Mouse (Mus musculus) adrenal gland, adult 8-10 months (tissue): ENCODE measurements around the gene Rundc3a. TPM values are rescaled to one million over a fixed set of nuclear protein-coding genes. Genes with fewer than 3 reads are reported as not detected.

Source experiments
- DNase-seq: peaks from one replicate; pipeline ENCODE4 v3.0.0; 2022
- microRNA-seq, 2 experiments: library from miRNA; unstranded; fragments of <30 nt; microRNA quantifications; one replicate each; pipeline ENCODE4 v1.2.0; 2022
- total RNA-seq, 4 experiments: library from RNA; stranded (reverse); gene quantifications; 2 replicates each; pipeline ENCODE4 v1.2.4; 2022

The Rundc3a gene
- total RNA-seq, 4 experiments from 2014 or later = 53.9 to 83.9 (median 77.5) TPM

DNA sequence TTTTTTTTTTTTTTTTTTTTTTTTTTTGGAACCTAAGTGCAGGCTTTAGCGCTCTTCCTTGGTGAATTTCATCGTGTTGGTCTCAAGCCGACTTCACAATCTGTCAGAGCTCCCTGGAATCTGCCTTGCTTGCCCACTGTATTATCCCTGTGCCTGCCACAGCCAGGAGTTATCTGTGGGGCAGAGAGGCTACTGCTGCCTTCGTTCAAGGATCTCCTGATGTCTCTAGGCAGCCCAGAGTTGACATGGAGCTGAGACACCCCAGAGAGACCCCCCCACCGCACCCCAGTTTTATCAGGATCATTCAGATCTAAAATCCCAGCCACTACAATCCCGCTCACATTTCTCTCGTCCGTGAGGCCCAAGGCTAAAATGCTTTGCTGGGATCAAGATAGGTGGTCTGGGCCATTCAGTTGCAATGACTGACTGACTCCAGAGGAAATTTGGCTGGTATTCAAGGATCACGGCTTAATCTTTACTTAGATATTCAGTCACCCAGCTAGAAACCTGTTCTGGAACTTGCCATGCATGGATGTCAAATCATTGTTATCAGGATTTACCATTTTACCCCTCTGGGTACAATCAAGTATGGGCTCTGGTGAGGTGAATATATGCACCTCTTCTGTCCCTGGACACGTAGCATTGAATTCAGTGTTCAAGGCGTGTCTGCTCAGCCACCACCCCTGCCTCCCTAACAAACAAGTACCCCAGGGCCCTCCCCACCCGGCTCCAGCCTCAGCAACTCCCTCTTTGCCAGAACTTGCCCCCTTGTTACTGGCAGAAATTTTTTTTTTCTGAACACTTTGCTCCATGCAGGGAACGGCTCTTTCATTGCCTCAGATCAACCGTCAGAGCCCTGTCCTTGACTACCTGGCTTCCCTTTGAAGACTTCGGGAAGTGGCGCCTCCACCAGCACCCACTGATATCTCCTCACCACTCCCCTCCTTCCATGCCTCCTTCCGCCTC is 56.1 kb downstream of the Rundc3a start:
- no peak for DNase-seq

Small RNA genes lying within 50 kb of the gene (microRNA-seq; reads per million reads assigned to microRNA genes)
- 0.17 to 0.18 reads per million in 2 experiments for gene Mir6930

Other genes with a start within 250 kb of the Rundc3a start
- gene Nags, start 247.9 kb upstream of the Rundc3a start, total RNA-seq = 1 to 10 TPM in 2 of 4 experiments, under 1 TPM in 2; 0.20 to 3.0 (median 1.6) TPM
- gene Tmem101, start 237.0 kb upstream of the Rundc3a start, total RNA-seq = 10 to 100 TPM; 18.0 to 21.8 (median 19.7) TPM
- 10 to 100 TPM; 67.2 to 86.9 (median 81.0) TPM for gene Lsm12, start 208.1 kb upstream of the Rundc3a start, total RNA-seq
- 100 to 1,000 TPM; 143 to 173 (median 158) TPM for gene G6pc3, start 203.8 kb upstream of the Rundc3a start, total RNA-seq
- 100 to 1,000 TPM; 100 to 175 (median 132) TPM for gene Hdac5, start 163.2 kb upstream of the Rundc3a start, total RNA-seq
- under 1 TPM; 0.41 to 0.83 (median 0.56) TPM for gene BC030867, start 144.5 kb upstream of the Rundc3a start, total RNA-seq
- 1 to 10 TPM in 2 of 4 experiments, under 1 TPM in 2; 0.20 to 1.2 (median 0.78) TPM for gene Asb16, start 124.7 kb upstream of the Rundc3a start, total RNA-seq
- gene Tmub2, start 108.5 kb upstream of the Rundc3a start, total RNA-seq = 10 to 100 TPM; 59.6 to 67.4 (median 63.3) TPM
- 10 to 100 TPM; 51.0 to 53.8 (median 52.3) TPM for gene Atxn7l3, start 96.8 kb upstream of the Rundc3a start, total RNA-seq
- gene Ubtf, start 73.7 kb upstream of the Rundc3a start, total RNA-seq = 100 to 1,000 TPM in 1 of 4 experiments, 10 to 100 TPM in 3; 87.3 to 115 (median 94.5) TPM
- gene Slc4a1, start 27.2 kb upstream of the Rundc3a start, total RNA-seq = under 1 TPM; 0.06 to 0.70 (median 0.31) TPM
- gene Slc25a39, start 14.5 kb downstream of the Rundc3a start, total RNA-seq = 100 to 1,000 TPM; 343 to 469 (median 379) TPM
- gene Grn, start 36.9 kb downstream of the Rundc3a start, total RNA-seq = 100 to 1,000 TPM; 171 to 220 (median 202) TPM
- 1 to 10 TPM; 3.8 to 6.2 (median 5.0) TPM for gene Fam171a2, start 54.3 kb downstream of the Rundc3a start, total RNA-seq
- 1 to 10 TPM; 2.9 to 4.7 (median 4.1) TPM for gene Itga2b, start 76.7 kb downstream of the Rundc3a start, total RNA-seq
- 10 to 100 TPM; 29.2 to 48.9 (median 35.7) TPM for gene Gpatch8, start 163.0 kb downstream of the Rundc3a start, total RNA-seq
- gene Gm11627, start 186.1 kb downstream of the Rundc3a start, total RNA-seq = under 1 TPM in 1 of 4 experiments, not detected in 3; 0.75 TPM
- 1 to 10 TPM; 4.8 to 6.9 (median 5.7) TPM for gene Fzd2, start 211.0 kb downstream of the Rundc3a start, total RNA-seq